Mouse (Mus musculus) CD4-positive, CD25-positive, alpha-beta regulatory T cell, adult 2 months (primary cell): ENCODE results near the gene Ighmbp2.
"Not testable (repeated sequence)": the region's sequence is repeated elsewhere in the genome, so short reads cannot be mapped to it uniquely, and the experiment has no call there.

Source experiments
- DNase-seq: peaks from one replicate; pipeline ENCODE4 v3.0.0-alpha.2; 2012; ENCODE audit warnings: low read depth, low spot score

Ighmbp2 gene

GRCm38 (mm10) chr19:3281886-3282285 is 931 bp downstream of the Ighmbp2 start:
- no peak for DNase-seq

DNA sequence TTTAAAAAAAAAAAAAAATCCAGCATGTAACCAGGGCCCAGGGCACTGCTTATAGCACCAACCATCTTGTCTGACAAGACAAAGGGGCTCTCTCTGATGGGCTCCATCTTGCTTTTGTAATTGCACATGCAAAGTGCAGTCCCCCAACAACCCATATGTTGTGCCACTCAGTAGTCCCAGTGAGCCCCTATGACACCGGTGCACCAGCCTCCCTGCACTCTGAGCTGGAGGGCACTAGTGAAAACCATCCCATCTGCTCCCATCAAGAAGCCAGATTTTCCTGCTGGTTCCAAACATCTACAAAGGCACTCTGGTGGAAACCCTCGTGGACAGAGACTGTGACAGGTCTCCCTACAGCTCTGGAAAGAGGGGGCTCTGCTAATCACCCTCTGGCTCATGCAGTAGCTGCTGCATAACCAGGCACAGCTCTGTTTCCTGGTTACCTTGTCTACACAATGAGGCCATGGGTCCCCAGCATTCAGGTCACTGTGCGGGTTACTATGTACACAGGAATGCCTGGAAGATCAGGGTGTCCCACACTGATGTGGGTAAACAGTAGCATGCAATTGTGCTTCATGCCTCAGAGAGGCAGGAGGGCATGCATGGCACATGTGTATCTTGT is 7.0 kb downstream of the Ighmbp2 start:
- no peak for DNase-seq

GRCm38 (mm10) chr19:3273331-3273730 is 9.5 kb downstream of the Ighmbp2 start:
- no peak for DNase-seq

DNA sequence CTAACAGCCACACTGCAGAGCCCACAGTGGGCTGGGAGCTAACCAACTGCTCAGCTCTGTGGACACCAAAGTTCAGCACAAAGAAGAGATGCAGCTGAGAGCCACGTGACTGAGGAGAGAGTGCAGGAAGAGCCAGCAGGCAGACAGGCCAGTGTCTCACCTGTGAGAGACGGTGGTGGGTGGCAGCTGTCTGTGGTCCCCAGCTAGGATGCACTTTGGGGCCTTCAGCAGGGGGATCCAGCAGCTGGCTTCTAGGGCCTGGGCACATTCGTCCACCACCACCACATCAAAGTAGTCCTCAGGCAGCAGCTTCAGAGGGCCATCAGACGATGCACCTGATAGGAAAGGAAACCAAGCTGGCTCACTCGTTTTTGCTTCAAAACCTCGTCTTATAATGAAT is 11.5 kb downstream of the Ighmbp2 start:
- no peak for DNase-seq

- no peak for DNase-seq
Observed at GRCm38 (mm10) chr19:3269803-3270202, 13.0 kb downstream of the Ighmbp2 start.

DNA sequence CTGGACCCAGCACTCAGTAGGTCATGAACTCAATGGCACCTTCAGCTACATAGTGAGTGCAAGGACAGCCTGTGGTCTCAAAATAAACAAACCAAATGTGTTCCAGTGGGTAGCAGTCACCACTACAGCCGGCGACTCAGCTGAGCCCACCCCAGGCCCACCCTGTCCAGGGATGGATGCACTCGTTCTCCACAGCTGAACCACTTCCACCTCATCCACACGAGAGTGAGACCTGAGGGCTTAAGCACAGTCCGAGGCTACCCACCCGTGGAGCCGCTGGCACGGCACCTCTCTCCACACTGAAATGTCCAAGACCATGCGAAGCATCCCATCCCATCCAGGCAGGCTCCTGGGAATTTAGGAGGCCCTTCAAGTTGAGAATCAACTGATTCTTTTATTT is 13.5 kb downstream of the Ighmbp2 start:
- no peak for DNase-seq

DNA sequence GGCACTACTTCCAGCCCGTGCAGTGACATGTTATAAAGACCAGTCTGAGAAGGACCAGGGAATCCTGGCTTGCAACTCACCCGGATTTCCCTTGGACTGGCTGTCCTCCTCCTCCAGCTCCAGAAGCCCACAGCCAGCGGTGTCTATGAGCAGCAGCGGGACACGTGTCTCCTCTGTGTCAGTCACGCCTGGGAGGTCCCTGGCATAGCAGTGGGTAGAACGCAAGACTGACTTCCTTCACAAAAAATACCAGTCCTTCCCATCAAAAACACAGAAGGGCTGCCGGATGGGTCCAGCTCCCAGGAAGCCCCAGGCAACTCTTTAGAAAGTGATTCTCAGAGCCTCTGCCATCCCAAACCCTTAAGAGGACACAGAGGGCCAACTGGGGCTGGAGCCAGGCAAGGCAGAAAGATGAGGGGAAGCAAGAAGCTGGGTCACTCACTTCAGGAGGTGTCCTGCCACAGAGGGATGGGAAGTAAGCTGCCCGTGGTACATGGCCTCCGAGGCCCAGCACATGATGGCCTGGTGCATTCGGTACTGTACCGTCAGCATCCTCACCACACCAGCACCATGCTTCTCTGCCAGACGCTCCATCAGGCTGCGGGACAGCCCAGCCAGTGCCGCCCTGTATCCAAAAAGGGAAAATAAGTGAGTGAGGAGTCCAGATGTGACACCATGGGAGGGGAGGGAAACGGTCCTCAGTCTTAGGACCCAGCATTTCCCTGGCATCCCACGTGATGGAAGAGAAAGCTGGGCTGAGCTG is 14.4 kb downstream of the Ighmbp2 start:
- DNase-seq: no peak

DNA sequence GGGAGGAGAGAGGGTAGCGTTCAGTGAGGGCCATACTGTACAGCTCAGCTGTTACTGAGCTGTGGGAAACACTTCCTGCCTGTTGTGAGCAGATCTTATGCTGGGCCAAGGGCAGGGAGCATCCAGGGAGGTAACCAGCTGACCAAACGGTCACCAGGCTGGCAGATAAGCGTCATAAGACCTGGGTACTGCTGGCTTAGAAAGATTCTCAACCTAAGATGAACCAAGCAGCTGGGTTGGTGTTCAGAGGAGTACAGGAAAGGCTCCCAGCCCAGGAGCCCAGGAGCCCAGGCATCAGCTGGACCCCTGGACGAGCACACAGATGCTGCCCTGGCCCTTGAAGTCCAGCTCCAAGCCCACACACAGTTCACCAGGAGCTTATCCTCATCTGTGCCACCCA is 15.5 kb downstream of the Ighmbp2 start:
- no peak for DNase-seq

GRCm38 (mm10) chr19:3266676-3267075 is 16.1 kb downstream of the Ighmbp2 start:
- DNase-seq: no peak

DNA sequence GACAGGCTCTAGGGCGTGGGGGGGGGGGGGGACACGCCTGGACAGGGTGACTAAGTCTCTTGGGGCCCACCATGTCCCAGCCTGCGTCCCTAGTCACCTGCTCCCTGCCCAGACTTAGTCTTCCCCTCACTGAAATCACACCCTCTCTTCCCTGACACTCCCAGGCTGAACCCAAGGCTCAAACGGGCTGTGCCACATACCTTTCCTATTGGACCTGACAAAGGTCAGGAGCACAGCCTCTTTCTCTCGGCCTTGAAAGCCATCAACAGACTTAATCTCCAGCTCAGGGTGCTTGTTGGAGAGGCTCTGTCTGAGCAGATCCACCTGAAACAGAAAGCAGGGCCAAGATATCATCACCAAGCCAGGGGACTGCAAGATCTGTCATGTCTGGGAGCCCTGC is 16.7 kb downstream of the Ighmbp2 start:
- no peak for DNase-seq

- DNase-seq: no peak
Observed at GRCm38 (mm10) chr19:3265180-3265579, 17.6 kb downstream of the Ighmbp2 start.

- no peak for DNase-seq
Observed at GRCm38 (mm10) chr19:3264348-3264747, 18.5 kb downstream of the Ighmbp2 start.

DNA sequence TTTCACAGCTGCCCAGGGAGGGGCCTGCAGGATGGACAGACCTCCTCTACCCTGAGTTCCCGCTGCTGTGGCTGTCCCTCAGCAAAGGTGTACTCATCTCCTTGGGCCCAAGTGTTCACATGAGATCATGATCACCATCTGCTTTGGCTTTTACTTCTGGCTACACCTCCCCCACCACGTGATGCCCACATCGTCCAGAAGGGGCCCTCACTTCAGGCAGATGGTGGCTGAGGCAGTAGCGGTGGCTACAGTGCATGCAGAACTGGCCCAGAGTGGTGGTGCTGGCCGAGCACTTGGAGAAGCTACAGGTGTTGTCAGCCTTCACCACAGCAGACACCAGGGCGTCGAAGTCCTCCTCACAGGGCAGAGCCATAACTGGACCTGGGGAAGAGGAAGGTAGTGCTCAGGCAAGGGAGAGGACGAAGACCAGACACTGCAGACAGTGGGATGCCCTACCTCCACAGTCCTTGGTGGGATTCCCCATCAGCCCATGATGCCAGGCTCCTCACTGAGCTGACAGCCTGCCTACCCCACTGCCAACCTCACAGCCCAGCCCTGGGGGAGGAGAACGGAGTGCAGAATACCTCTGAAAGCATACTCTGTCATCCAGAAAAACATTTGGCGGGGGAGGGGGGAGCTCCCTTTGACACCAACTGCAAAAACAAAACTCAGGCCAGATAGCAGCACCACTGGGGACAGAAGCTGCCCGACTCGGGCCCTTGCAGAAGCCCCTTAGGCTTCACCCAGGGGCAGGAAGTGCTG is 20.9 kb downstream of the Ighmbp2 start:
- peak; percentile 1 for DNase-seq

- DNase-seq: peak; percentile 0
Observed at GRCm38 (mm10) chr19:3261336-3261735, 21.5 kb downstream of the Ighmbp2 start.

GRCm38 (mm10) chr19:3260591-3260990 is 22.2 kb downstream of the Ighmbp2 start:
- no peak for DNase-seq

DNA sequence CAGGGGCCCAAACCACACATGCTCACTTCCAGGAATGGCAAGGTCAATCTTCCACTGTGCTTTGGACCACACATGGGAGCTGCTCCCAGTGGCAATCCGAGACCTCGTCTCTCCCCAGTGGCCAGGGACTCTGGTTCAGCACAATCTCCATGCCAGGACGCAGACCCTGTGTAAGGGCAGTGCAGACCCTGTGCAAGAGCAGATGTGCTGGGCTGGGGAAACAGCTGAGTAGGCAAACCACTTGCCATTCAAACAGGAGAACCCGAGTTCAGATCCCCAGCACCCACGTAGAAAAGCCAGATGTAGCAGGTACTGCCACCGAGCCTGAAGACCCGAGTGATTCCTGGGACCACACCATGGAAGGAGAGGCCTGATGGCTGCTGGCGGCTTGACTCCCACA is 22.8 kb downstream of the Ighmbp2 start:
- peak; percentile 0 for DNase-seq

DNA sequence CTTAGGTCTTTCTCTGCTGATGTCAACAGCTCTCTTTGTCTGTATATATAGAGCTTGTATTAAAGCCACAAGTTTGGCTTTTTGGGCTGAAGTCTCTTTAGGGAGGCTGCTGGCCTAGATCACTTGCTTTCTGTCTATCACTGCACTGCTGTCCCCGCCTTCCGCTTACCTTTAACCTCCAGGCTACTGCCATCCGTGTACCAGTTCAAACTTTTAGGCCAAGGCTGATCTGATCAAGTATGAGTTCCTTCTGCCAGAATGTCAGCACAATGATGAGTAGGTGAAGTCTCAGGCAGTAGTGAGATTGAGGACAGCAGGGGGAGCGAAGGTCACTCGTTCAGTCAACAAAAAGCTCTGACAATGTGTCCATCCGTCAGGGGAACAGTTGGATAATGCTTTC is 57.6 kb downstream of the Ighmbp2 start:
- DNase-seq: not testable (repeated sequence)

DNA sequence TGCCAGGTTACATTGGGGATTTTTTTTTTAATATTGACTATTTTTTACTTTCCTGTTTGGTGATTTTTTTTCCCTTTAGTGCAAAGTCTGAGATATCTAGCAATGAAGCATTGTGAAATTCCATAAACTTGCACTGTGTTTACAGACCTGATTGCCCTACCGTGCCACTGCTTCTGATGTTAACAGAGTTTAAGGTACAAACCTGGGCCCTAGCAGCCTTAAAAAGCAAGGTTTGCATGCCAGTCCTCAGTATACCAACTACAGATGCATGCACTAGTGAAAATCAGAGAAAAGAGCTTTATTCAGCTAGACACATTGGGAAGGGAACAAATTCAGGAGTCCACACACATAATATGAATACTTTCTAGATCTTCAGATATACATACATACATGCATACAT is 67.9 kb downstream of the Ighmbp2 start:
- DNase-seq: not testable (repeated sequence)
